Mouse (Mus musculus): ENCODE measurements around the gene Trappc3l.

Trappc3l gene

DNA sequence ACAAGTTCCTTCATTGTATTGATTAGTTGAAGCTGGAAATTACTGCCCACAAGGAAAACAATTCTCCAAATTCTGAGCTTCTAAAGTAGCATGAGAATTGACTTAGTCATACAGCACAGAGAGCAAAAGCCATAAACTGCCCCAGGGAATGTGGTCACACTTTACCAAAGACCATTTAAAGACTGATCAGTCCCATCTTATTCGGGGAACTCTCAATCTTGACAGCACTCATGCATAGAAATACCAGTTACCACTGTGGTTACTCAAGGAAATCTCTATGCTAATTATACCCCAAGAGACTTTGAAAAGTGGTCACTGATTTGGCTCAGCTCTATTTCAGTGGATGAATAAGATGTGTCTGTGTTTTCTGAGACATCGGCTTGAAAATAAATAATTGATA, 57.8 kb downstream of the Trappc3l start:
- in situ Hi-C loops (cut with MboI, MseI) = no loop called here

DNA sequence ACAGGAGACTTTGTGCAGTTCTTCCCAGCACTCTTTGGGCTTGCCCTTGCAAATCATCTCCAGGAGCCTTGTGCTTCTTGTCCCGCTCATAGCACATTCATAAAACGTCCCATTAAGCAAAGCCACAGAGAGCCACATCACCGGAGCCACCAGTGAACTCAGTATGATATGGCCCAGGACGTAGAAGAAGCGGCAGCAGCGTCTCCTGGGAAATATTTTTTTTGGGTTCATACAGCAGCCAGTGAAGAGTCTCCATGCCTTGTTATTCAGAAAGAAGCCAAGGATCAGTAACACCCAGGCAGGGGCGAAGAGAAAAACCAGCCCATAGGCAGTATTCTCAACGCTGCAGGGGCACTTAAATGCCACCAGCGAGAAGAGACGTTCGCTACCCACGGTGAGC, 58.6 kb downstream of the Trappc3l start:
- in situ Hi-C loops (cut with MboI, MseI) = no loop called here

DNA sequence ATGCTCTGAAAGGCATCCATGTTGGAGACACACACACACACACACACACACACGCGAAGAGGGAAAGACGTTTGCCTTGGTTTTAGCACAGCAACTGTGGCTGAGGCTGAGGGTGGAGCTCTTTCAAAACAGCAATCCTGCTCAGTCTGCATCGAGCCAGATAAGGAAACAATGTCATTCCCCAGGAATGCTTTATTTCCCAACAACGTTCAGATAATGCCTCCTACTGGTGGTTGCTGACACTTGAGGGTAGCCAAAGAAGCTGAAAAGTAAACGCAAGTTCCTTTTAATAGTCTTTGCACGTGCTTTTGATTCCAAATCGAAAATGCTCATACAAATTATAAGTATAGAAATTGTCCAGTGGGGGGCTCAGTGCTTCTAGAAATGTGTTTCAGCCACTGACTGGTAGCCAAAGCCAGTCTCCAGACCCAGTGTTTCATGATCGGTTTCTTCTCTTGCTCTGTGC, 59.1 kb downstream of the Trappc3l start, which contains the start of gene Calhm5:
Gene Calhm5 (minus strand): TSS at position 102 of the 466 bp plus-strand sequence.
- in situ Hi-C loops (cut with MboI, MseI) = no loop called here

DNA sequence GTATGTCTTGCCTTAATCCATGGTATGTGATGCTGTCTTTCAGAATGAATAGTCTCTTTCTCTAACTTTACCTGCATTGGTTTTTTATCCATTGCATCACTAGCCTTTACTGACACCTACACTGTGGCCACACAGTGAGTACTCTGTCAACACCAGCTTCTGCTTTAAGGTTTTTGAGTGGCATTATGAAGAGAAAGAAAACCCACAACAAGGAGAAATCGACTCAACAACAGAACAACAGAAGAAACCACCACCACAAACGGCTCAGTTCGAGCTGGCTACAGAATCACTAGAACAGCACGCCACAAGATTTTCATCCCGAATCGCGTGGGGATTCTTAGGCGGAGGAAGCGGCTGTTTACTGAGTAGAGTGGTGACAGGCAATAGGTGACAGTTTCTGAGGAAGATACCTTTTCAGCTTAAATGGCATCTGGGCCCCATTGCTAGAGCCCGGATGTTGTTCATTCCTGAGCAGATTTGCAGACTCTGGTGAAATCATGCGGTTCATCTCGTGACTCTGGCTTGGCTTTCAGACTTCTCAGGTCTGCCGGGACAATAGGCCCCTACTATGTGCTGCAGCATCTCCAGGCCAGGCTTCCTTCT, 73.6 kb downstream of the Trappc3l start:
- in situ Hi-C loops (cut with MboI, MseI) = no loop called here

DNA sequence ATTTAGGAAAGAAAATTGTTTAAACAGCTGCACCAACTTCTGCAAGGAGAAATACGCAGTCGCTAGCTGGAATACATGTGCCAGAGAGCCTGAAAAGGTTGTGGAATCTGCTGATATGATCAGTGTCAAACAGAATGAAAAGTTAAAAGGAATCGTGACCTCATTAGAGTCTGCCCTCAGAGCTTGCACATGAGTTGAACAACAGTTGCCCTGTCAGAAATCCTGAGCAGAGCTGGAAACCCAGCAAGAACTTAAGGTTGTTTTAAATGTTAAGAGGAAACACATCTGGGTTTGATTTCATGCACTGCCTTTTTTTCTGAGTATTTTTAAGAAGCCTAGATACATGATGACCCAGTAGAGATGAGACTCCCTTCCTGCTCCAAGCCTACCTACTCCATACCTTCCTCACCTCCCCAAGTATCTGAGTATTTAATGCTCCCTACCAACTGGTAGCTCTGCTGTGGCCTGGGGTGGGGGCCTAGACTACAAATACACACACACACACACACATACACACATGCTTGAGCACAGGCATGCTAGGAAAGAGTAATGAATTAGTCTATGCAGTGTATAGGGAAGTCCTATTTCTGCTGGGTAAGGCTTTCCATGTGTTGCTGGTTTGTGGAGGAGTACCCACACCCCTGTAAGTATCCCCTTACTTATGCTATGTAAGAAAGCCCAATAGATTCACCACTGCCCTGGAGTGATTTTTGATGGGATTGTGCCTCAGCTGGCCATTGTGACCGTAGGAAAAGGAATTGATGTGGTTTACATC, 74.8 kb downstream of the Trappc3l start:
- in situ Hi-C loops (cut with MboI, MseI) = no loop called here

DNA sequence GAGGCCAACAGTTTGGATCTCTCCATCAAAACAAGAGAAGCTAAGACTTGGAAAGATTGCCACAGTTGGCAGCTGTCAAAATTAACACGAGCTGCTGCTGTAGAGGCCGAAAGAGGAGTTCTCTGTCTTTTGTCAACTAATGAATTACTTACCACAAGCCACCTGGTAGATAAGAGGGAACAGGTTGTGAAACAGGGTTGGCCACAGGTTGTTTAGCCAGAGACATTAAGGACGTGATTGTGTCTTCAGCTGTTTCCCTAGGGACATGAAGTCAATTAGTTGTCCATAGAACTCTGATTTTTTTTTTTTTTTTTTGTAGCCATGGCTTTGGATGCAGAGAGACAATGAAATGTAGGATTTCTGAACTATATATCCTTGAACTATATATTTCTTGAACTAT, 79.7 kb downstream of the Trappc3l start:
- in situ Hi-C loops (cut with MboI, MseI) = no loop called here

DNA sequence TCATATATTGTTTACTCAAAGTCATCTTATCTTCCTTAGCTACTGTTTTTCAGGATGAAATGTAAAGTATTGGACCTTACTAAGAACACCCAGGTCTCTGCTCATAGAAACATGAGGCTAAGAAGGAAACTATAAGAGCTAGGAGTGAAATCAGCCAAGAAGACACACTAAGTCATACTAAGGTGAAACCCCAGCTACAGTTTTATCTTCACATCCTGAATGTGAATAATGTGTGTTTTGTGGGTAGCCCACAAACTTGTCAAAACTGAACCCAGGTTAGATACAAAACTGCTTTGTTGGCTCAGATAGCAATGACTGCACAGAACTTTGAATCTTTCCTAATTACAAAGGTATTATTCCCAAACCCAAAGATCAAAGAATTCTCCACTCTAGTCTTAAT, 80.4 kb downstream of the Trappc3l start:
- in situ Hi-C loops (cut with MboI, MseI) = no loop called here

DNA sequence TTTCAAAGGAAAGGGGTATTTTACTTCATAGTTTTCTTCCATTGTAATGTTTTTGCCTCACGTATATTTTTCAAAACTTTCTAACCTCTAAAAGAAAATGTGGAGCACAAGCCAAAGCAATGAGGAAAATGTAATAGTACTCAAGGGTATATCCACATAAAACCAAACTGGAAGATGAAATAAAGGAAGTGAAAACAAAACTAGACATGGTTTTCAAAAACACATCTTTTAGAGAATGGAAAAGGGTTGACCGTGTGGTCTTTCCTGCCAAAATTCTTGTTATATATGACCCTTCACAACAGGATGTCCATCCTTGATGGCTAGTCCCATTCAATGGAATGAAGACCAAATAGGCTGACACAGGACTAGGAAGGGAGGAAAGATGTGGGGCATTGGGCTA, 81.0 kb downstream of the Trappc3l start:
- in situ Hi-C loops (cut with MboI, MseI) = no loop called here

DNA sequence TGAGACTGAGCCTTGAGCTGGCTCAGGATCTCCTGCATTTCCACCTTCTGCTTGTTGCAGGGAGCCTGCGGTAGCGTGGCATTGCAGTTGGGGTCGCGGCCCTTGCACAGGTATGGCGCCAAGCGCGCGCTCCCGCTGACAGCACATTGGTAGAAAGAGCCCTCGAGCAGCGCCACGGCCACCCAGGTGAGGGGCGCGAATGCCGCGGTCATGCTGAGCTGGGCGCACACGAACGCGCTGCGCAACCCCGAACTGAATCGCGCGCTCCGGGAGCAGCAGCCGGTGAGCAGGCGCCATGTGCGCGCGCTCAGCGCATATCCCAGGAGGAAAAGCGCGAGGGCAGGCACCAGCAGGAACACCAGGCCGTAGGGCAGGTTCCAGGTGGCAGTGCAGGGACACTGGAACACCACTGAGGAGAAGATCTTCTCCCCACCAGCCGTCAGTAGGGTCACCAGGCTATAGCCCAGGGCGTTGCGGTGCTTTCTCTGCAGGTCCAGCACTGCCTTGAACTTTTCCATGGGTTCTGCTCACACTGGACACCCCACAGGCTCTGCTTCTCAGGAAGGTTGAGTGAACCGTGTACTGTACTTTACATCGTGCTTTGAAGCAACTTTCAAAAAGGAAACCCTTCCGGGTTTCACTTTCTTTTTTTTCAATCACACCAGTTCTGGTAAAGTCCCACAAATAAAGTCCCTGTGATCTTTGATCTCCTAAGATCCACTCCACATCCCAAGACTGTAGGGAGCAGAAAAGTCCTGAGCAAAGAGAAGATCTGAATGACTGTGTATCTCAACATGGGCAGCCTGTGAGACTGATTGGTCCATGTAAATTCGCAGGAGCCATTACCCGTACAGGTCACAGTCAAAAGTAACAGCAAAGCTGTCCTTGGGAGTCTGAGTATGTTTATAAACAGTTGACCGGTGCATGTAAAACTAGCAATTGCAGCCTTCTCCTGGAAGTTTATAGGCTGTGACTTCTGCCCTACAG, 90.3 kb downstream of the Trappc3l start, which contains the start of gene Calhm6:
Gene Calhm6 (minus strand): TSS at position 593 of the 987 bp plus-strand sequence.
- in situ Hi-C loops (cut with MboI, MseI) = no loop called here

DNA sequence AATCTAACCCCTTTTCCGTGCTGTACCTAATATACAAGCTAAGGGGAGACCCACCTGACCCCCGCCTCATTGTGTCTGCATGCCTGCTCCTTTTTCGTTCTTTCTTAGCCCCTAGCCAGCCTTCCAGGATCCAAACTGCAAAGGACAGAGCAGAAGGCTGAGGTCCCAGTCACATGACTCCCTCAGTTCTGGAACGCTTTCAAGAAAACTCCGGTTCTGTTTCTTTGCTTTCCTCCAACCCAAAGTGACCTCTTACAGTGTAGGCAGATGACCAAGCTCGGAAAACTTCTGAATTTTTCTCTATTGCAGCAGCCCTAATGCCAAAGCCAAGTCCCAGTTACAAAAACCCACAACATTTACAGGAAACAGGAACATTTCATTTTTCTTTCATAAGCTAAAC, 91.0 kb downstream of the Trappc3l start:
- in situ Hi-C loops (cut with MboI, MseI) = no loop called here

DNA sequence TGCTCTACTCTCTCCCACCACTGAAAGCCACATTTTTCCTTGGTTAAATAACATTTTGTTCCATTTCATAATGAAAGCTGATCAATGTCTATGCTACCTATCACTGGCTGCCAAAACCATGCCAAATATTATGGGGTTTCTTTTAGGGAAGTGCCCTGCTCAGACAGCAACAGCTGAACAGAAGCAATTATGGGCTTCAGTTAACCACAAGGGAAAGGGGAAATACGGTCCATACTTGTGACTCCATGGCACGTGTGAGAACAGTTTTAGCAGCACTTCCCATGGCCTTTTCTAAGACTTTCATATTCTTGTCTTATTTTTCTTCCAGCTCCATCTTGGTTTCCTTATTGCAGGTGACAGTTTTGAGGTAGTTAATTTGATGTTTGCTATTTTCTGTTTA, 94.0 kb downstream of the Trappc3l start:
- in situ Hi-C loops (cut with MboI, MseI) = no loop called here

DNA sequence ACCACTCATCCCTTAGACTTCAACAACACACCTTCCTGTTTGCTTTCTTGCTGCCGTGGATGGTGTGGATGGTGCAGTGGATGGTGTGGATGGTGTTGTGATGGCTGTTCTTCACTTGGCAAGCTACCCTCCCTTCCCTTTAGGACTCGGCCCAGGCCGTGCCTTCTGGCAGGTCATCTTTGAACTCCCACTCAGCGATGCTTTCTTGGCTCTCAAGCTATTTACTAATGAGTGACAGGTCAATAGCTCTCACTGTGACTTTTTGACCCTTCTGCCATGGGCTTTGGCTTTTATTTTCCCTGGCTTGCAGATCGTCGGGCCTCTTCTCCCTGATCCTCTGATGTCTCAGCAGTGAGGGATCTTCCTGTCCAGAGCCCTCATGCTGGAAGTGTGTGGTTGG, 99.0 kb downstream of the Trappc3l start:
- in situ Hi-C loops (cut with MboI, MseI) = no loop called here

DNA sequence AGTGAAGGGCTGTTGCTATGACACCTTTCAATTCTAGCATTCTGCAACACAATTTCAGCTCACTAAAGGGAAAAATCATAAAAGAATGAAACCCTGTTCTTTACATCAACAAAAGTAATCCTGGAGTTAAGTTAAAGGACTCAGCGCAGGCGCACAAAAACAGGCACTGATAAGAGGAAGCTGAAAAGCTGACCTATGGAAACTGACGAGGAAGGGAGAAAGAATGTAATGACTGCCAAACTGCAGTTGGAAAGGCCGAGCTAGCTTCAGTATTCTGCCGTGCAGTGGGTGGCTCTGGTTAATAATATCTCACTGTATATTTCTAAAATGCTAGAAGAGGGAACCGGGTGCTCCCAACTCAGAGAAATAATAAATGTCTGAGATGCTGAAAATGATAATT, 100.6 kb downstream of the Trappc3l start:
- in situ Hi-C loops (cut with MboI, MseI) = no loop called here

DNA sequence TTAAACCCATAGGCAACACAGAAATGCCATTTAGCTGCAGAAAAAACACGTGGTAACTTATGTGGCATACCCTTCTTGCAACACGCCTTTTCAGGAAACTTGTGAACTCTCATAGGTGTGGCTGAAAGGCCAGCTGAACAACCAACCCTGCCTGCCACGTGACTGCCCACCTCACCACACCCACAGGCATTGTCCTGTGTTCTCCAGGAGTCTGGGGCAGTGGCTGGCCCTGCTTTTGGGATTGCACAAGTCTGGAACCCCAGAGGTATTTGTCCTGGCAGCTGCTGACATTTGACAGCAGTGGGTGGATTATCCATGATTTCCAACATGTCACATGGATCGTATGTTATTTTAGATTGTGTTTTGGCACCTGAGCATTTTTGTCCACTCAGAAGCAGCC, 102.4 kb downstream of the Trappc3l start:
- in situ Hi-C loops (cut with MboI, MseI) = no loop called here

DNA sequence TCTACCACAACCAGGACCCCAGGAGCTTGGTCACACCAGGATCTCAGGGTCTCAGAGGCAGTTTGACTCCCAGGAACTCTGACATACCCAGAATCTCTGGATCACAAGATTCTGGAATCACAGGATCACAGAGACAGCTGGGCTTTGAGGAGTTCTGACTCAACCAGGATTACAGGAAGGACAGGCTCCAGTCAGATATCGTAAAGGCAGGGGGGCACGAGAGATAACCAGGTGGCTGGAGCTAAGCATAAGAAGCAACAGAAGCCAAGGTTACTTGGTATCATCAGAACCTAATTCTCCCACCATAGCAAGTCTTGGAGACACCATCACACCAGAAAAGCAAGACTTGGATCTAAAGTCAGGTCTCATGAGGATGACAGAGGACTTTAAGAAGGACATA, 104.3 kb downstream of the Trappc3l start:
- in situ Hi-C loops (cut with MboI, MseI) = no loop called here

DNA sequence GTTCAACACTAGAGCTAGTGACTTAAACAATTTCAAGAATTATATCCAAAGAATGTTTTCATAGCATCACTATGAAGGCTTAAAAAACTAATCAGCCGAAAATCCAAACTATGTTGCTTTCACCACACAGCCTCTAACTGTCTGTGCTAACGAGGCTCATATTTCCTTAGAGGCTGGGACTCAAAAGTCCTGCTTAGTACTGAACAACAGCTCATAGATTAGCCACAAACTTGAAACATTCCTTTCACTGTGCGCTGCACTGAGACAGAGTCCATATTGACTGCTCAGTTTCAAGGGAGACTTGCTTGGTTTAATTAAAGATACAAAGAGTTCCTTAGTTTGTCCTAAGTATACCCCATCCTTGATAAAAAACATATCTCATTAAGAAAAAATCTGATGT, 112.4 kb downstream of the Trappc3l start:
- in situ Hi-C loops (cut with MboI, MseI) = no loop called here

DNA sequence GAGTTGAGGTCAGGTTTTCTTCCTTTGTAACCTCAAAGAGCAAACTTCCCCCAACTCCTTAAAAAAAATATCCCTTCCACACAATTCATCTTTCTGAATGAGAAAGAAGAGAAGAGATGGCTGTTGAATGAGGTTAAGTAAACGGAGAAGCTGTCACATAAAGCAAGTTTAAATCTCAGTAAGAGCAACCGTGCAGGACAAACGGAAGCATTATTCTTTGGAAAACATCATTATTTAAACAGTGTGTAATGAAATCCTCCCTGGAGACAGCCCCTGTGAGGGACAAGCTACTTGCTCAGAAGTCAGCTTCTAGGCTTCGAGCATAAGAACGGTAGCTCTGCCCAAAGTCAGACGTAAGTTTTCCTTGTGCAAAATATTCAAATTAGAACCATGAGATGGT, 113.1 kb downstream of the Trappc3l start:
- in situ Hi-C loops (cut with MboI, MseI) = no loop called here

DNA sequence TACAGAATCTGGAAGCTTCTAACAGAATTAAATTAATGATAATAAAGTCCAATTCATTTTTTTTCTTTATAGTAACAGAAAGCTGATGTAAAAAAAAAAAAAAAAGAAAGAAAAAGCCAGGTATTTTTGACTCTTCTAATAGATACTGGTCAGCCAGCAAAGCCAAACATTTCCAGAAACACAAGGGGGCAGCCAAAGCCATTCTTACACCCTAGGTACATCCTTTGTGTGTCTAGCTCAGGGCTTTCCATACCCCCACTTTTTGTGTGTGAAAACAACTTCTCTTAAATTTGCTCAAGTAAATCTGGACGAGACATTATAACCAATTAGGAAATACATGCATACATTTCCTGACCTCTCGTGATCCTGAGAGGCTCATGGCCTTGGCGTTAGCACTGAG, 114.4 kb downstream of the Trappc3l start:
- in situ Hi-C loops (cut with MboI, MseI) = no loop called here

DNA sequence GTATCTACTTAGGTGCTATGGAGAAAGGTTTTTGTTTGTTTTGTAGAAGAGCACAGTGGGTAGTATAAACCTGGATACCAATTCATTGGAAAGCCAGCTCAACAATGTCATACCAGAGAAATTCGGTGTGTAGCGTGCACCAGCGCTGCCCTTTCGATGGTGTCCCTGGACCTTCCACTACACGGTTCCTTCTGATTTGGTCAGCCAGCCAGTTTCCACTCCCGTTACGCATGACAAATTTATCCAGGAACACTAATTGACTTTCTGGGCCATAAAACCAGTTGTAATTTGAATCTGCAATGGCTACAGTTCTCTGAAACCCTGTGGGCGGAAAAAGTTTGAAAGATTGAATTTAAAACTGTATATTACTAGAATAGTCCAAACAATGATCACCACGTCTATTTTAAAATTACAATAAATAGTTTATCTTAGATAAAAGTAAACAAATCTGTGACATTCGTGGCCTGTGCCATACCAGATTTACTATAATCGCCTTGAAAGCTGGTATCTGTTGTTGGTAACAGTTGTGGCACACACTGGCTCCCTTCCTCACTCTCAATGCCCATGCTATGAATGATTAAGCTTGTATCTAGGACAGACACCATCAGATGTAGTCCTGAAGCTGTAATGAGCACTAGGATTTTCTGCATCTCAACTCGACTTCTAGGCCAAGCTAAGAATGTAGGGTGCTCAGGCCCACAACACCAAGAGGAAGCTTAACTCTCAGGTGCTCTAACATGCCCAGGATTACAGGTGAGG, 118.6 kb downstream of the Trappc3l start:
- in situ Hi-C loops (cut with MboI, MseI) = no loop called here

All from T-helper 2 cell (primary cell).